Mouse (Mus musculus) ES-Bruce4 (cell line): ENCODE data around the gene Cdca4. TPM values are rescaled to one million over a fixed set of nuclear protein-coding genes. Genes with fewer than 3 reads are reported as not detected.

ENCODE experiments used
- H3K27ac ChIP-seq: 2 replicates; pipeline ENCODE4 v1.5.1; 2012; ENCODE audit warnings: low read length, inconsistent platforms; ENCODE audit not compliant: insufficient read depth
- H3K27me3 ChIP-seq: 2 replicates; pipeline ENCODE4 v1.6.1; 2012; ENCODE audit warnings: mild to moderate bottlenecking, low read length, inconsistent platforms; ENCODE audit not compliant: control insufficient read depth, poor library complexity, insufficient read depth, severe bottlenecking
- H3K36me3 ChIP-seq: 2 replicates; pipeline ENCODE4 v1.6.1; 2012; ENCODE audit warnings: inconsistent platforms, mild to moderate bottlenecking, low read length, moderate library complexity; ENCODE audit not compliant: control insufficient read depth, poor library complexity, insufficient read depth, severe bottlenecking
- H3K4me1 ChIP-seq: one replicate; pipeline ENCODE4 v1.8.1; 2011; ENCODE audit warnings: low read length; ENCODE audit not compliant: control insufficient read depth, insufficient read depth
- H3K4me3 ChIP-seq: 2 replicates; pipeline ENCODE4 v1.5.1; 2011; ENCODE audit warnings: low read depth, mild to moderate bottlenecking, low read length
- H3K9ac ChIP-seq: 2 replicates; pipeline ENCODE4 v1.6.1; 2012; ENCODE audit warnings: low read depth, mild to moderate bottlenecking, inconsistent platforms; ENCODE audit not compliant: poor library complexity, severe bottlenecking
- H3K9me3 ChIP-seq: replicated peaks from 2 replicates; pipeline ENCODE4 v1.6.1; 2012; ENCODE audit warnings: mild to moderate bottlenecking, low read length, inconsistent platforms; ENCODE audit not compliant: control insufficient read depth, poor library complexity, insufficient read depth, severe bottlenecking
- CTCF ChIP-seq: IDR thresholded peaks from one replicate; pipeline ENCODE4 v1.8.1; 2011; ENCODE audit warnings: low read depth, low read length
- EP300 ChIP-seq: IDR thresholded peaks from 2 replicates; pipeline ENCODE4 v1.6.1; 2011; ENCODE audit warnings: low read depth, low read length; ENCODE audit not compliant: insufficient read depth
- POLR2A ChIP-seq: IDR thresholded peaks from one replicate; pipeline ENCODE4 v1.8.1; 2011; ENCODE audit warnings: low read length; ENCODE audit not compliant: insufficient read depth
- polyA plus RNA-seq: library from polyadenylated mRNA; stranded (reverse); fragments of >200 nt; gene quantifications from 2 replicates; pipeline ENCODE4 v1.2.4, GENCODE M21; 2011; ENCODE audit warnings: low read depth; ENCODE audit not compliant: missing spikeins, insufficient read depth, insufficient read length

Cdca4 gene
- polyA plus RNA-seq, 1 experiment, result 59.1 TPM

DNA sequence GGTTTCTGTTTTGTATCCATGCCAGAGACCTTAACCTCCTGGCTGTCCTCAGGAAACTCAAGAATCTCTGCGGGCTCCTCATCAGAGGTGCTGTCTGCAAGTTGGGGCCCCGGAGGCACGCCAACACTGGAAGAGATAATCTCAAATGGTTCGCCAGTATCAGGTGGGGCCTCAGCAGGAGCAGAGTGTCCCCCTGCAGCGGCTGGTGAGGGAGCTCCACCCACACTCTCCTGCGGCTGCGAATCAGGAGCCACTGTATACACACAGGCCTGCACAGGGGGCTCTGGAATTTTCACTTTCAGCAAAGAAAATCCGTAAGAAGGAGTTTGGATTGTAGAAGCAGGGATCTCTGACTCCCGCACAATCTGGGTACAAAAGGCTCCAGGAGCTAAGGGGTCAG is 55.9 kb downstream of the Cdca4 start:
- Histone ChIP-seq H3K27me3 (no peaks in the 10 kb centered on the region), H3K4me3 (no peak overlapping the region), H3K9ac (no peak overlapping the region), H3K36me3 (no peaks in the 10 kb centered on the region), H3K9me3 (no peaks in the 10 kb centered on the region), H3K27ac (no peak overlapping the region), H3K4me1 (no peaks in the 10 kb centered on the region)
- no peak for TF ChIP-seq EP300
- no peak for TF ChIP-seq POLR2A
- TF ChIP-seq CTCF, result no peak

DNA sequence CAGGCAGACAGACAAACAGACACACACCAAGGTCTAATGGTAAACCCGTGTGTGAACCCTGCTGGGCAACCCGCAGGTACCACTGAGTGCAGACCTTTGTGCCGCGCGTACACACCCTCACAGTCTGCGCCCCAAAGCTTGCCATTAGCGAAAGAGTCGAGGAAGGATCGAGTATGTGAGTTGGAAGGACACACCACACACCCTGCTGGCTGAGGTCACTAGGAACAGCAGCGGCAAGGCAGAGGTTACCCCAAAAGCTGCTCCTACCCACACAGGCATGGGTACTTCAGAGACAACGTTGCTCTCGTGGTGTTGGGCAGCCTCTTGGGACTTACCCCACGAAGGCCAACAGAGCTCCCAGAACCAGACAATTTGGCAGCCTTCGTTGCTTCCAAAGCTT is 56.9 kb downstream of the Cdca4 start:
- Histone ChIP-seq H3K4me3 (no peak overlapping the region), H3K4me1 (no peaks in the 10 kb centered on the region)

DNA sequence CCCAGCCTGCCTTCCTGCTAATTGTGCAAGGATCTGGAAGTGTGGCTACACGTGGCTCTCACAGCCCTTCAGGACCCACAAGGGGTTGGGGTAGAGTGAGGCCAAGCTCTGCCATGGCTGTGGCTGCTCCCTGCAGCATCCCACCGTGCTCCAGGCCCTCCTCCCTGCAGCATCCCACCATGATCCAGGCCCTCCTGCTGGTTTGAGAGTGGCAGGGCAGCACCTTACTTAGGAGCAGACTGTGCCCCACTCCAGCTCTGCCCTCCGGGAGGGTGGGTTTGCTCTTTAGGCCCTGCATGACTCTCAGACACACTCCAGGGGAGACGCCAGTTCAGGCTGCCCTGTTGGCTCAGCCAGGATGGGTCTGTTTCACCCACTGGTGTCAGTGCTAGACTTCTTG is 58.8 kb downstream of the Cdca4 start:
- Histone ChIP-seq H3K27ac (no peak overlapping the region), H3K27me3 (no peaks in the 10 kb centered on the region), H3K9me3 (no peaks in the 10 kb centered on the region), H3K4me3 (no peak overlapping the region), H3K4me1 (no peaks in the 10 kb centered on the region), H3K9ac (no peak overlapping the region), H3K36me3 (no peaks in the 10 kb centered on the region)
- TF ChIP-seq CTCF, result no peak
- no peak for TF ChIP-seq POLR2A
- TF ChIP-seq EP300, result no peak

More for the DNA sequence above, 56.9 kb downstream of the Cdca4 start:
- H3K9me3 ChIP-seq, result no peaks in the 10 kb centered on the region
- H3K27me3 ChIP-seq, result no peaks in the 10 kb centered on the region
- H3K27ac ChIP-seq, result no peak overlapping the region
- no peak for TF ChIP-seq CTCF
- no peak for TF ChIP-seq EP300
- TF ChIP-seq POLR2A, result no peak
- no peaks in the 10 kb centered on the region for H3K36me3 ChIP-seq
- H3K9ac ChIP-seq, result no peak overlapping the region

Other genes with a start within 250 kb of the Cdca4 start
- gene Inf2, start 240.6 kb downstream of the Cdca4 start, polyA plus RNA-seq, result 28.2 and 28.3 TPM in 2 replicates
- 6.6 and 8.7 TPM in 2 replicates for gene Adssl1, start 209.4 kb downstream of the Cdca4 start, polyA plus RNA-seq
- gene Siva1, start 184.7 kb downstream of the Cdca4 start, polyA plus RNA-seq, result 103 and 104 TPM in 2 replicates
- 70.4 and 78.0 TPM in 2 replicates for gene Akt1, start 154.5 kb downstream of the Cdca4 start, polyA plus RNA-seq
- gene Zbtb42, start 150.6 kb downstream of the Cdca4 start, polyA plus RNA-seq, result 2.2 and 5.0 TPM in 2 replicates
- 102 and 104 TPM in 2 replicates for gene Cep170b, start 109.0 kb downstream of the Cdca4 start, polyA plus RNA-seq
- gene Pld4, start 68.8 kb downstream of the Cdca4 start, polyA plus RNA-seq, result 0.90 and 1.1 TPM in 2 replicates
- gene Ahnak2, start 26.8 kb downstream of the Cdca4 start, polyA plus RNA-seq, result 25.8 and 28.6 TPM in 2 replicates
- 4.9 and 7.6 TPM in 2 replicates for gene Clba1, start 20.5 kb downstream of the Cdca4 start, polyA plus RNA-seq
- gene Gpr132, start 38.8 kb upstream of the Cdca4 start, polyA plus RNA-seq, result 0.64 and 0.93 TPM in 2 replicates
- gene Jag2, start 100.4 kb upstream of the Cdca4 start, polyA plus RNA-seq, result 47.6 and 50.9 TPM in 2 replicates
- 47.5 and 48.8 TPM in 2 replicates for gene Nudt14, start 112.7 kb upstream of the Cdca4 start, polyA plus RNA-seq
- gene Btbd6, start 147.1 kb upstream of the Cdca4 start, polyA plus RNA-seq, result 10.4 and 11.0 TPM in 2 replicates
- 24.5 and 24.7 TPM in 2 replicates for gene Brf1, start 171.3 kb upstream of the Cdca4 start, polyA plus RNA-seq
- gene Pacs2, start 185.1 kb upstream of the Cdca4 start, polyA plus RNA-seq, result 20.7 and 23.8 TPM in 2 replicates
- not detected in 2 replicates for gene Tex22, start 245.1 kb upstream of the Cdca4 start, polyA plus RNA-seq